Mouse (Mus musculus) brain, embryonic 14.5 days (tissue): Measurements from ENCODE around the gene Mid2.
"Not testable (repeated sequence)": the region's sequence is repeated elsewhere in the genome, so short reads cannot be mapped to it uniquely, and the experiment has no call there.

Source experiments
- CTCF ChIP-seq: fragments of 200-500 bp; IDR thresholded peaks from 2 replicates; pipeline ENCODE4 v1.5.1; 2012; ENCODE audit warnings: inconsistent platforms, mild to moderate bottlenecking, moderate library complexity, borderline replicate concordance; ENCODE audit not compliant: insufficient read depth, insufficient read length; ENCODE audit errors: extremely low read depth
- POLR2A ChIP-seq: fragments of 200-500 bp; IDR thresholded peaks from 2 replicates; pipeline ENCODE4 v1.6.1; 2012; ENCODE audit warnings: mild to moderate bottlenecking, inconsistent platforms, borderline replicate concordance; ENCODE audit not compliant: poor library complexity, insufficient read depth, insufficient read length, severe bottlenecking; ENCODE audit errors: extremely low read depth

GRCm38 (mm10) chrX:140697872-140698463, 33.6 kb downstream of the Mid2 start:
- TF ChIP-seq CTCF, POLR2A: not testable (repeated sequence)
